ENCODE assay signal across 9 mouse cellular contexts in the genomic region with DNA sequence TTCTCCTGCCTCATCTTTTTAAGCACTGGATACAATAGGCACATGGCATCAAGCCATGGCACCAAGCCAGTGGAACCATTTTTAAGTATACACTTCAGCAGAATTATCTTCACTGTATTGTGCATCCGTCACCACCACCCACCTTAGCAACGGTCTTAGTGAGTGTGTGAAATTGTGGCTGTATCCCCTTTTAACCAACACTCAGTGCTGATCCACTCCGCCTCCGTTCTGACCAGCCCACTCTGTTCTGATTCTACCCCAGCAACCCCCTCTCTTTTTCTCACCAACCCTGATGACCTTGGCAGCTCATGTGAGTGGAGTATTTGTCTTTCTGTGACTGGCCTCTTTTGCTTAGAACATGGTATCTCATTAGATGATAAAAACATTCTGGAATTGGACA.
DNase-seq lines count a peak whose midpoint lies in the region; ATAC-seq and TF ChIP-seq lines count a peak whose summit lies in the region.
"Had no signal": no experiment of that assay in that cellular context is flagged by ENCODE, and none has a peak within 500 bp of the region (broad histone marks: within the 10 kb centered on the region; RNA-seq: fewer than 3 reads in every experiment).

No protein-coding gene starts in this region.

- 0 out of 2 replicates have a peak, but pooled peaks have one; percentile 39 for ATAC-seq in heart, embryonic 13.5 days (ENCODE audit: extremely low read depth, insufficient number of reproducible peaks, low FRiP score, low TSS enrichment)
- ATAC-seq in midbrain, embryonic 14.5 days (ENCODE audit: low FRiP score, low TSS enrichment): no peak
- ATAC-seq in midbrain, embryonic 16.5 days: no peak
- no peak for ATAC-seq in midbrain, embryonic 13.5 days

- H3K36me3 ChIP-seq in heart, embryonic 13.5 days: no peaks in the 10 kb centered on the region
- no peaks in the 10 kb centered on the region for H3K36me3 ChIP-seq in heart, adult 2 months (ENCODE audit: control insufficient read depth, insufficient read depth, low read length)
- H3K36me3 ChIP-seq in midbrain, embryonic 14.5 days (ENCODE audit: control insufficient read depth, insufficient read depth, low read length): no peaks in the 10 kb centered on the region
- no peaks in the 10 kb centered on the region for H3K36me3 ChIP-seq in midbrain, embryonic 16.5 days (ENCODE audit: control insufficient read depth, insufficient read depth, low read length)
- H3K36me3 ChIP-seq in midbrain, embryonic 13.5 days: no peaks in the 10 kb centered on the region

- no peak overlapping the region for H3K4me3 ChIP-seq in heart, embryonic 13.5 days
- H3K4me3 ChIP-seq in heart, adult 2 months: no peak overlapping the region
- no peak overlapping the region for H3K4me3 ChIP-seq in midbrain, embryonic 14.5 days (replicated peaks; ENCODE audit: low read depth, low read length)
- H3K4me3 ChIP-seq in midbrain, embryonic 16.5 days (ENCODE audit: low read depth, low read length): no peak overlapping the region
- no peak overlapping the region for H3K4me3 ChIP-seq in midbrain, embryonic 13.5 days (replicated peaks)

- TF ChIP-seq CTCF in heart, adult 2 months (IDR thresholded peaks at IDR 0.05): no peak

- peaks cover 22% of the 10 kb centered on the region for H3K4me1 ChIP-seq in heart, embryonic 13.5 days
- peaks cover 2% of the 10 kb centered on the region for H3K4me1 ChIP-seq in heart, adult 2 months (ENCODE audit: control insufficient read depth, insufficient read depth, low read length)
- no peaks in the 10 kb centered on the region for H3K4me1 ChIP-seq in midbrain, embryonic 14.5 days (ENCODE audit: control insufficient read depth, insufficient read depth, low read length)
- no peaks in the 10 kb centered on the region for H3K4me1 ChIP-seq in midbrain, embryonic 16.5 days (ENCODE audit: control insufficient read depth, insufficient read depth, low read length)
- H3K4me1 ChIP-seq in midbrain, embryonic 13.5 days (replicated peaks): no peaks in the 10 kb centered on the region

- DNase-seq in heart, adult 2 months: no peak
- DNase-seq in midbrain, embryonic 14.5 days: peak; percentile 19
- DNase-seq in lung, postnatal 14 days: peak; percentile 57
- DNase-seq in testis, postnatal 10 days (ENCODE audit: low spot score): peak; percentile 74
- DNase-seq in gastrocnemius, postnatal 25 days: no peak

- intact Hi-C loops in heart, adult 2 months (cut with DNase I): no loop called here

- H3K4me2 ChIP-seq in heart, embryonic 13.5 days: no peak overlapping the region
- no peak overlapping the region for H3K4me2 ChIP-seq in midbrain, embryonic 14.5 days (ENCODE audit: low read length)
- no peak overlapping the region for H3K4me2 ChIP-seq in midbrain, embryonic 16.5 days (ENCODE audit: low read length)
- H3K4me2 ChIP-seq in midbrain, embryonic 13.5 days (replicated peaks): no peak overlapping the region

- no peak for TF ChIP-seq EP300 in heart, adult 2 months (IDR thresholded peaks at IDR 0.05; ENCODE audit: insufficient read depth, low read depth, low read length)

- no peaks in the 10 kb centered on the region for H3K79me2 ChIP-seq in heart, adult 2 months (replicated peaks; ENCODE audit: control insufficient read depth, insufficient read depth, low read length)

- H3K27ac ChIP-seq in heart, embryonic 13.5 days (replicated peaks): no peak overlapping the region
- H3K27ac ChIP-seq in heart, adult 2 months: no peak overlapping the region
- H3K27ac ChIP-seq in midbrain, embryonic 14.5 days (replicated peaks; ENCODE audit: low read depth, low read length): no peak overlapping the region
- H3K27ac ChIP-seq in midbrain, embryonic 16.5 days (ENCODE audit: low read length): no peak overlapping the region
- no peak overlapping the region for H3K27ac ChIP-seq in midbrain, embryonic 13.5 days
- H3K27ac ChIP-seq: kidney, postnatal 0 days had no signal

- no peak overlapping the region for H3K9ac ChIP-seq in heart, embryonic 13.5 days
- no peak overlapping the region for H3K9ac ChIP-seq in heart, adult 2 months (ENCODE audit: low read depth, low read length)
- no peak overlapping the region for H3K9ac ChIP-seq in midbrain, embryonic 14.5 days (replicated peaks; ENCODE audit: low read length)
- H3K9ac ChIP-seq in midbrain, embryonic 16.5 days (ENCODE audit: low read depth, low read length): no peak overlapping the region
- no peak overlapping the region for H3K9ac ChIP-seq in midbrain, embryonic 13.5 days (replicated peaks)

- H3K27me3 ChIP-seq in heart, embryonic 13.5 days (replicated peaks): no peaks in the 10 kb centered on the region
- no peaks in the 10 kb centered on the region for H3K27me3 ChIP-seq in heart, adult 2 months (ENCODE audit: control insufficient read depth, insufficient read depth, low read length)
- H3K27me3 ChIP-seq in midbrain, embryonic 14.5 days (ENCODE audit: control insufficient read depth, insufficient read depth, low read length): no peaks in the 10 kb centered on the region
- no peaks in the 10 kb centered on the region for H3K27me3 ChIP-seq in midbrain, embryonic 16.5 days (ENCODE audit: control insufficient read depth, insufficient read depth, low read depth, low read length)
- no peaks in the 10 kb centered on the region for H3K27me3 ChIP-seq in midbrain, embryonic 13.5 days

- no peak for TF ChIP-seq POLR2A in heart, adult 2 months (IDR thresholded peaks at IDR 0.05; ENCODE audit: insufficient read depth, low read depth, low read length)

- no peaks in the 10 kb centered on the region for H3K9me3 ChIP-seq in heart, embryonic 13.5 days
- H3K9me3 ChIP-seq in midbrain, embryonic 14.5 days (ENCODE audit: control insufficient read depth, low read length): no peaks in the 10 kb centered on the region
- no peaks in the 10 kb centered on the region for H3K9me3 ChIP-seq in midbrain, embryonic 16.5 days (replicated peaks; ENCODE audit: control insufficient read depth, low read length, poor library complexity, severe bottlenecking)
- no peaks in the 10 kb centered on the region for H3K9me3 ChIP-seq in midbrain, embryonic 13.5 days

- 47% methylated on average over 4 of the region's 4 CpGs for WGBS in heart, embryonic 13.5 days
- WGBS in heart, adult 2 months: 52% methylated on average over 4 of the region's 4 CpGs
- WGBS in midbrain, embryonic 14.5 days: 78% methylated on average over 4 of the region's 4 CpGs
- WGBS in midbrain, embryonic 16.5 days: 71% methylated on average over 4 of the region's 4 CpGs
- WGBS in midbrain, embryonic 13.5 days: 76% methylated on average over 4 of the region's 4 CpGs

Comparison
In these comparisons a context has a peak if more than half of its experiments do, and no peak if none do; other contexts are left out.
1. DNase-seq: peak in midbrain, embryonic 14.5 days (single experiment), lung, postnatal 14 days (single experiment) and testis, postnatal 10 days (single experiment); none in heart, adult 2 months (0 of 2) and gastrocnemius, postnatal 25 days (single experiment).